Mouse (Mus musculus): ENCODE measurements around the gene Srcin1. TPM values are rescaled to one million over a fixed set of nuclear protein-coding genes. Genes with fewer than 3 reads are reported as not detected.

Gene Srcin1
- polyA plus RNA-seq (2015; fragmentation: Nextera tagmentation; extraction: Ambion mirVana): 0.53 and 0.87 TPM in 2 replicates

GRCm38 (mm10) chr11:97576136-97576906 lies at the start of gene Srcin1:
Srcin1 (minus strand) TSS chr11:97576186.
- Histone ChIP-seq H3K27ac (peak within 1 kb of the TSS; percentile 88), H3K9me3 (no peaks in the 10 kb centered on the region), H3K4me3 (peak within 1 kb of the TSS; percentile 67), H3K9ac (peak within 1 kb of the TSS; percentile 55), H3K27me3 (peaks cover 59% of the 10 kb centered on the region), H3K4me1 (peaks cover 64% of the 10 kb centered on the region), H3K36me3 (no peaks in the 10 kb centered on the region), H3K4me2 (peak within 1 kb of the TSS; percentile 98)
- 25% methylated on average over 9 of the region's 9 CpGs for WGBS
- peak; percentile 47 for ATAC-seq (ENCODE audit: borderline replicate concordance, extremely low read depth, low FRiP score, low TSS enrichment)

- Histone ChIP-seq H3K27ac (no peak overlapping the region), H3K27me3 (peaks cover 76% of the 10 kb centered on the region), H3K36me3 (no peaks in the 10 kb centered on the region), H3K4me1 (peaks cover 39% of the 10 kb centered on the region), H3K4me2 (no peak overlapping the region), H3K4me3 (no peak overlapping the region), H3K9ac (no peak overlapping the region), H3K9me3 (no peaks in the 10 kb centered on the region)
- ATAC-seq (ENCODE audit: borderline replicate concordance, extremely low read depth, low FRiP score, low TSS enrichment): no peak
- 80% methylated on average over 5 of the region's 5 CpGs for WGBS
These were observed 49.6 kb upstream of the Srcin1 start for GRCm38 (mm10) chr11:97625551-97625950.

- H3K4me2 ChIP-seq: no peak overlapping the region
- peaks cover 58% of the 10 kb centered on the region for H3K27me3 ChIP-seq
- H3K4me3 ChIP-seq: no peak overlapping the region
- H3K4me1 ChIP-seq: peaks cover 18% of the 10 kb centered on the region
- no peaks in the 10 kb centered on the region for H3K36me3 ChIP-seq
- H3K27ac ChIP-seq: no peak overlapping the region
- ATAC-seq (ENCODE audit: borderline replicate concordance, extremely low read depth, low FRiP score, low TSS enrichment): no peak
- H3K9me3 ChIP-seq: no peaks in the 10 kb centered on the region
- 59% methylated on average over 9 of the region's 9 CpGs for WGBS
- H3K9ac ChIP-seq: no peak overlapping the region
These were observed 47.2 kb upstream of the Srcin1 start for GRCm38 (mm10) chr11:97623166-97623565.

- Histone ChIP-seq H3K4me1 (peaks cover 11% of the 10 kb centered on the region), H3K4me3 (no peak overlapping the region), H3K36me3 (no peaks in the 10 kb centered on the region), H3K27me3 (peaks cover 57% of the 10 kb centered on the region), H3K9me3 (no peaks in the 10 kb centered on the region), H3K27ac (no peak overlapping the region), H3K9ac (no peak overlapping the region), H3K4me2 (no peak overlapping the region)
- no peak for ATAC-seq (ENCODE audit: borderline replicate concordance, extremely low read depth, low FRiP score, low TSS enrichment)
- WGBS: 0% methylated on average over 6 of the region's 6 CpGs
These were observed 46.5 kb upstream of the Srcin1 start for GRCm38 (mm10) chr11:97622440-97622839.

GRCm38 (mm10) chr11:97619391-97619795 lies 43.4 kb upstream of the Srcin1 start:
- H3K4me1 ChIP-seq: no peaks in the 10 kb centered on the region
- H3K9ac ChIP-seq: no peak overlapping the region
- no peaks in the 10 kb centered on the region for H3K9me3 ChIP-seq
- peaks cover 36% of the 10 kb centered on the region for H3K27me3 ChIP-seq
- H3K27ac ChIP-seq: no peak overlapping the region
- H3K4me2 ChIP-seq: no peak overlapping the region
- peak; percentile 52 for ATAC-seq (ENCODE audit: borderline replicate concordance, extremely low read depth, low FRiP score, low TSS enrichment)
- 59% methylated on average over 5 of the region's 5 CpGs for WGBS
- H3K36me3 ChIP-seq: no peaks in the 10 kb centered on the region
- no peak overlapping the region for H3K4me3 ChIP-seq

GRCm38 (mm10) chr11:97618368-97618767 lies 42.4 kb upstream of the Srcin1 start:
- no peaks in the 10 kb centered on the region for H3K36me3 ChIP-seq
- H3K4me1 ChIP-seq: no peaks in the 10 kb centered on the region
- WGBS: 27% methylated on average over 11 of the region's 11 CpGs
- ATAC-seq (ENCODE audit: borderline replicate concordance, extremely low read depth, low FRiP score, low TSS enrichment): no peak
- H3K4me2 ChIP-seq: no peak overlapping the region
- peaks cover 26% of the 10 kb centered on the region for H3K27me3 ChIP-seq
- H3K4me3 ChIP-seq: no peak overlapping the region
- H3K9me3 ChIP-seq: no peaks in the 10 kb centered on the region
- H3K27ac ChIP-seq: no peak overlapping the region
- no peak overlapping the region for H3K9ac ChIP-seq

GRCm38 (mm10) chr11:97615276-97615675 lies 39.3 kb upstream of the Srcin1 start:
- Histone ChIP-seq H3K9me3 (no peaks in the 10 kb centered on the region), H3K4me2 (no peak overlapping the region), H3K36me3 (no peaks in the 10 kb centered on the region), H3K27ac (no peak overlapping the region), H3K9ac (no peak overlapping the region), H3K27me3 (peaks cover 20% of the 10 kb centered on the region), H3K4me3 (no peak overlapping the region), H3K4me1 (no peaks in the 10 kb centered on the region)
- no peak for ATAC-seq (ENCODE audit: borderline replicate concordance, extremely low read depth, low FRiP score, low TSS enrichment)
- WGBS: 80% methylated on average over 4 of the region's 4 CpGs

- no peak for ATAC-seq (ENCODE audit: borderline replicate concordance, extremely low read depth, low FRiP score, low TSS enrichment)
- Histone ChIP-seq H3K4me1 (no peaks in the 10 kb centered on the region), H3K27me3 (peaks cover 10% of the 10 kb centered on the region; the same call in 1 of the 2 replicates), H3K27ac (no peak overlapping the region), H3K9ac (no peak overlapping the region), H3K4me2 (no peak overlapping the region), H3K9me3 (no peaks in the 10 kb centered on the region), H3K4me3 (no peak overlapping the region), H3K36me3 (no peaks in the 10 kb centered on the region)
- 54% methylated on average over 8 of the region's 8 CpGs for WGBS
These were observed 35.1 kb upstream of the Srcin1 start for GRCm38 (mm10) chr11:97611076-97611475.

- Histone ChIP-seq H3K4me3 (no peak overlapping the region), H3K27ac (no peak overlapping the region), H3K9ac (no peak overlapping the region), H3K9me3 (no peaks in the 10 kb centered on the region), H3K27me3 (peaks cover 10% of the 10 kb centered on the region; the same call in 1 of the 2 replicates), H3K36me3 (no peaks in the 10 kb centered on the region), H3K4me1 (no peaks in the 10 kb centered on the region), H3K4me2 (no peak overlapping the region)
- no peak for ATAC-seq (ENCODE audit: borderline replicate concordance, extremely low read depth, low FRiP score, low TSS enrichment)
- 66% methylated on average over 13 of the region's 13 CpGs for WGBS
These were observed 33.8 kb upstream of the Srcin1 start for GRCm38 (mm10) chr11:97609743-97610142.

- H3K4me1 ChIP-seq: peaks cover 4% of the 10 kb centered on the region; the same call in 1 of the 2 replicates
- no peak overlapping the region for H3K27ac ChIP-seq
- no peak for ATAC-seq (ENCODE audit: borderline replicate concordance, extremely low read depth, low FRiP score, low TSS enrichment)
- WGBS: 67% methylated on average over 4 of the region's 4 CpGs
- H3K9ac ChIP-seq: no peak overlapping the region
- no peak overlapping the region for H3K4me3 ChIP-seq
- no peaks in the 10 kb centered on the region for H3K9me3 ChIP-seq
- H3K4me2 ChIP-seq: no peak overlapping the region
- H3K36me3 ChIP-seq: no peaks in the 10 kb centered on the region
- peaks cover 10% of the 10 kb centered on the region; the same call in 1 of the 2 replicates for H3K27me3 ChIP-seq
These were observed 32.9 kb upstream of the Srcin1 start for GRCm38 (mm10) chr11:97608933-97609332.

GRCm38 (mm10) chr11:97607056-97607725 lies 31.2 kb upstream of the Srcin1 start:
- Histone ChIP-seq H3K4me2 (no peak overlapping the region), H3K4me3 (no peak overlapping the region), H3K4me1 (peaks cover 7% of the 10 kb centered on the region; the same call in 1 of the 2 replicates), H3K36me3 (no peaks in the 10 kb centered on the region), H3K27me3 (peaks cover 10% of the 10 kb centered on the region; the same call in 1 of the 2 replicates), H3K9ac (no peak overlapping the region), H3K27ac (no peak overlapping the region), H3K9me3 (no peaks in the 10 kb centered on the region)
- no peak for ATAC-seq (ENCODE audit: borderline replicate concordance, extremely low read depth, low FRiP score, low TSS enrichment)
- 95% methylated on average over 8 of the region's 8 CpGs for WGBS

GRCm38 (mm10) chr11:97603891-97604290 lies 27.9 kb upstream of the Srcin1 start:
- H3K4me3 ChIP-seq: no peak overlapping the region
- H3K27ac ChIP-seq: no peak overlapping the region
- peaks cover 6% of the 10 kb centered on the region; the same call in 1 of the 2 replicates for H3K27me3 ChIP-seq
- H3K9ac ChIP-seq: no peak overlapping the region
- H3K9me3 ChIP-seq: no peaks in the 10 kb centered on the region
- ATAC-seq (ENCODE audit: borderline replicate concordance, extremely low read depth, low FRiP score, low TSS enrichment): no peak
- 27% methylated on average over 10 of the region's 10 CpGs for WGBS
- peak overlapping the region; percentile 32; the same call in 1 of the 2 replicates for H3K4me2 ChIP-seq
- no peaks in the 10 kb centered on the region for H3K36me3 ChIP-seq
- peaks cover 7% of the 10 kb centered on the region; the same call in 1 of the 2 replicates for H3K4me1 ChIP-seq

Data from lung, embryonic 15.5 days (tissue).